Mouse (Mus musculus) small intestine, adult 2 months (tissue): ENCODE results near the gene Senp2.

Experiments used
- CTCF ChIP-seq: fragments of 200-500 bp; IDR thresholded peaks from 2 replicates; pipeline ENCODE4 v1.5.1; 2012; ENCODE audit warnings: low read depth, mild to moderate bottlenecking, control low read depth, inconsistent platforms, low read length, moderate library complexity, mixed read lengths; ENCODE audit not compliant: insufficient replicate concordance, insufficient read length; ENCODE audit errors: extremely low read depth
- POLR2A ChIP-seq: fragments of 200-500 bp; IDR thresholded peaks from 2 replicates; pipeline ENCODE4 v1.6.1; 2012; ENCODE audit warnings: low read depth, mild to moderate bottlenecking, control low read depth, inconsistent platforms, low read length, moderate library complexity

- no peak for TF ChIP-seq CTCF
- TF ChIP-seq POLR2A, result no peak
Measured at GRCm38 (mm10) chr16:22039978-22040377, 30.7 kb downstream of the Senp2 start.
